Mouse (Mus musculus): Measurements from ENCODE around the gene Gm2974.
"Not testable (repeated sequence)": the region's sequence is repeated elsewhere in the genome, so short reads cannot be mapped to it uniquely, and the experiment has no call there.

Gm2974 gene

DNA sequence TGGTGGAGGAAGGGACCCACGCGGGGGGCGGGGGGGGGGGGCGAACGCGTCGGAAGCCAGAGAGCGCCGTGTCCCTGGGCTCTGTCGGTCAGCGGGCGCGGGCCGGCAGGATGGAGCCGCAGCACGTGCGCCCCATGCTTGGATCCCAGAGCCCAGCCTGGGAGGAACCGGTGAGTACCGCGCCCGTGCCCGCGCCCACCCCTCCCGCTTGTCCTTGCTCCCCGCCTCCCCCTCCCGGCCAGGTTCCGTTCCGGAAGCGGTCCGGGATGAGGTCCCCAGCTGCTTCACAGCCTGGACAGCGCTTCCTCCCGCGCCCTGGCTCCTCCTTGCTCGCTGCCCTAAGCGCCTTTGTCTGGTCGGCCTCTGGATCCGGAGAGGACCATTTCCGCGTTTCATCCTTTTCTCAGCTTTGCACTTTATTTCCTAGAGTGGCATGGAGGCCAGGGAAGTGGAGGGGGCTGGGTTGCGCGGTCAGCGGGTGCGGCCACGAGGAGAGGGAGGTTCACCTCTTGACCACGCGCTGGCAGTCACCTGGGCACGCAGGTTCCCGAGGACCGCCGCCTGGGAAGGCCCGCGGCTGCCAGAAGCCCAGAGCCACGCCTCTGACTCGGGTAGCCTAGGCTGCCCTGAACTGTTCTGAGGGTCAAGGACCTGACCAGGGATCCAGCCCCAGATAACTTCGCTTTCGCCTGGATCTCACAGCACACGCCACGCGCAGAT lies at the start of gene Gm2974:
TSS of gene Gm2974 (plus strand) at position 86 of the 720 bp plus-strand sequence.
- DNase-seq = peak in 1 of 2 experiments; percentile 2

DNA sequence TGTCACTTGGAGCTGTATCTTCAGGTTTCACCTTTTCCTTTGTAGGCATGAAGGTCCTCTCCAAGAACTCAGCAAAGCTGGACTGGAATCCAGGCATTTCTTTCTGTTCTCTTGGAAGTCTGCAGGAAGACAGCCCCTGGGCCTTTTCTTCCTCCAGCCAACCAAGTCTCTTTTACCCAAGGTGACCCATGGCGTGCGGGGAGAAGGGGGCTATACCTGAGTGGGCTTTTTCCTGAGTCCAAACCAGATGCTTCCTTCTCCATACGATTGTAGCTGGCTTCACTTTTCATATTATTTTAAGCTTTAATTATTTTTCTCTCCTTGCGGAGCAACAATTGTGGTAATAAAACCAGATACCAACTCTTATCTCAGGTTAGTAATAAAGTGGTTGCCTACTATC lies 40.7 kb upstream of the Gm2974 start:
- DNase-seq = not testable (repeated sequence)

DNA sequence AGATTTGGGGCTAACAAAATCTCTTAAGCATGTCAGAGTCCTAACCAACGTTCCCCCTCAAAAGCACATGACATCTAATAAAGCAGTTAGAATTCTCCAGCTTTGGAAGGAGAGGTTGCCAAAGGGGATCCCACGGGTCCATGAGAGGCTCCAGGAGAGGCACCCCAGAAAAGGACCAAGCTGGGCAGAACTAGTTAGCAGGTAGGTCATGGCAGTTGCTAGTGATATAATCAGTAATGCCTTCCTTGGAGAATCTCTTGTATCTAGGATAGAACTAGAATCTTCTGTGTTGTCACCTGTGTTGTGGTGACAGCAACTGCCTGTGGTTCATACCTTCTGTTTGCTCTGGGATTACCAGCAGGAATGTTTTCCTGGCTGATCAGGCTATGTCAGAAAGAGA lies 17.6 kb upstream of the Gm2974 start, which contains the start of gene Gm3127:
TSS of gene Gm3127 (plus strand) at position 301 of the 400 bp plus-strand sequence.
- DNase-seq = not testable (repeated sequence)

DNA sequence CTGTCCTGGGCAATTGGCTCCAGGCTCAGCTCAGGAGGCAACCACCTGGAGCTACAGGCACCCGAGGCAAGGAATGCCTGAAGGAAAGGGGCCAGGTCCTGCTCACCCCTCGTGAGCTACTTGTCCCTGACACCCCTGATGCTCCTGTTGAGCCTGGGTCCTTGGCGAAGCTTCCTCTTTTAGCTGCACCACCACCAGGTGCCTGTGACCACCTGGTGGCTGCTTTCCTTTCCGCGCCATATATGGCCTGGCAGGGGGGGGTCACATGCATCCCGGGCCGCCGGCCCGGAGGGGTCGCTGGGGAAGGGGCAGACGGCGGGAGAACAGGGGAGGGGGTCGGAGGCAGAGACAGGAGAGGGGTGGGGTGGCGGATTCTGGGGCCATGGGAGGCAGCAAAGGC lies 346 bp upstream of the Gm2974 start:
- not testable (repeated sequence) for DNase-seq

DNA sequence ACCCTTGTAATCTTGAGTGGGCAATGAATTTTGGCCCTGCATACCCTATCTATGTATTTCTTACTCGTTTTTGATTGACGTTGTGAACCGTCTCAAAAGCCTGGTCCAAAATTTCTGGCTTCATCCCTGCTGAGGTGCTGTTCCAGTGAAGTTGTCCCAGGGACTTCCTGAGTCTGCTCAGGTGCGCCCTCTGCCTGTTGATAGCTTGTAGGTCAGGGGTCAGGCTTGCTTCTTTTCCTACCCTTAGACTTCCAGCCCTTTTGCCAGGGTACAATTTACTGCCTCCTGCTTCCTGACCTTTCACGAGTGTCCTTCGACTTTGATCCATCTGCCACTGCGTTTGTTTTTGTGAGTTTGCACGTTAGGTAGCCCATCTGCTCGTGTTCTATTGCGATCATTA lies 999 bp downstream of the Gm2974 start:
- not testable (repeated sequence) for DNase-seq

DNA sequence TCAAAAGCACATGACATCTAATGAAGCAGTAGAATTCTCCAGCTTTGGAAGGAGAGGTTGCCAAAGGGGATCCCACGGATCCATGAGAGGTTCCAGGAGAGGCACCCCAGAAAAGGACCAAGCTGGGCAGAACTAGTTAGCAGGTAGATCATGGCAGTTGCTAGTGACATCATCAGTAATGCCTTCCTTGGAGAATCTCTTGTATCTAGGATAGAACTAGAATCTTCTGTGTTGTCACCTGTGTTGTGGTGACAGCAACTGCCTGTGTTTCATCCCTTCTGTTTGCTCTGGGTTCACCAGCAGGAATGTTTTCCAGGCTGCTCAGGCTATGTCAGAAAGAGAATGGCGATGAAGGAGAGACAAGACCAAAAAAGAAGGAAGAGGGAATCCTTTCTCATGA lies 67.0 kb downstream of the Gm2974 start, which contains the start of gene Gm3138:
TSS of gene Gm3138 (plus strand) at position 301 of the 400 bp plus-strand sequence.
- DNase-seq = not testable (repeated sequence)
